Mouse (Mus musculus) 416B (cell line): ENCODE results near the gene Erbb2.

Experiments used
- DNase-seq: peaks from one replicate; pipeline ENCODE4 v3.0.0; 2011; ENCODE audit warnings: low read depth

Gene Erbb2

GRCm38 (mm10) chr11:98485749-98486148 lies 73.5 kb downstream of the Erbb2 start:
- DNase-seq, result no peak
